Mouse (Mus musculus) thymus, adult 18-20 months (tissue): ENCODE results near the gene Chchd10.

Experiments used
- DNase-seq, 2 experiments: peaks; one replicate each; pipeline ENCODE4 v3.0.0; 2022; ENCODE audit warnings: mixed read lengths in 2 of 2

The Chchd10 gene

DNA sequence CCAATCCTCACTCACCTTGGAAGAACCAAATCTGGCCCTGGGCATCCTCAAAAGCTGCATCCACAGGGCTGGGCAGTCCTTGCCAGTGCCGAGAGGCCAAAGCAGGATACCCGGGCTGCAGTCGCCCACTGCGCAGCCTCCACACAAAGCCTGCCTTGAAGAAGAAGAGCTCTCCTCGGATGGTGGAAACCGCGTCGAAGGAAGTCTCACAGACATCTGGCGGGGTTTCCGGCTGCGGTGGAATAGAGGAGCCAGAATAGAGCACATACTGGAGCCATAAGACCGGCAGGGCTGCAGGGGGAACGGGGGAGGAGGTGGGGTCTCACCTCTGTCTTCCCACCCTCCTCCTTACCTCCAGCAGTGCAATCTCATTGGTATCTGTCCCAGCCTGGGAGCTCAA is 6.5 kb upstream of the Chchd10 start:
- no peak for DNase-seq

- DNase-seq, result no peak
Observed at GRCm38 (mm10) chr10:75930304-75930703, 2.6 kb upstream of the Chchd10 start.

GRCm38 (mm10) chr10:75931311-75931710 is 1.6 kb upstream of the Chchd10 start:
- DNase-seq, result no peak

DNA sequence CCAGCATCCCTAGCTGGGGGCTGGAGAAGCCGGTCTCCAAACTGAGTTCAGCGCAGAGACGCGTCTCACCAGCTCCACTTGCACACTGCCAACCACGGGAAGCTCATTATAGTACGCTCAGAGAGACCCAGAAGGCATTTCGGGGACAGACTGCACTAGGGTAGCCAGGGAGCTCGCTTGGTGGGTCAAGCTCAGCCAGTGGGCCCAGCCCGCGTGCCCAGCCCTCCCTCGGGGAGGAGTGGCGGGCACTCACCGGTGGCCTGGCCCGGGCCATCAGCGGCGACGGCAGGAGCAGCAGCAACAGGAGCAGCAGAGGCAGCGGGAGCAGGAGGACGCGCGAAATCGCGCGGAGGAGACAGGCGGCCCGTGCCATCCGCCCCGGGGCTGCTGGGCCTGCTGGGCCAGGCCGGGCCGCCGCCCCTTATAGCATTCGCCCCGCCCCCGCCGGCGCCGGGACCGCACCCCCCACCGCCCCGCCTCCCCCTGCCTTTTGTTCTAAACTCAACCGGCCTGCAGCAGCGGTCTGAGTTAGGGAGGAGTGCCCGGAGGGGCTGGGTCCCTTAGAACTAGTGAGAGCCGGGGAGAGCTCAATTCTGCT is 750 bp upstream of the Chchd10 start:
- no peak for DNase-seq

DNA sequence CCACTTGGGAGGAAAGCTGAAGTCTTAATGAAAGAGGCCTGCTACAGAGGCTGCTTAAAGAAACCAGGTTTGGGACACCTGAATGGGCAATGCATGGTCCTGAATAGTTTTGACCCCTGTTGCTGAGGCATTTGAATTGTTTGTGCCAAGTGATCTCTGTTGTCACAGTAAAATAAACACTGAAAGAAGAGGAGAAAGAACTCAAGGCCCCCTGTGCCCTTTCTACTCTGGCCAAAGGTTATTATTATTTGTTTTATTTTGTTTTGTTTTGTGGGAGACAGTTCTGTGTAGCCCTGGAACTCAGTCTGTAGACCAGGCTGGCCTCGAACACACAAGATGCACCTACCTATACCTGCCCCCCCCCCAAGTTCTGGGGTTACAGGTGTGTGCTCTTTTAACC is 2.1 kb downstream of the Chchd10 start:
- DNase-seq, result no peak

DNA sequence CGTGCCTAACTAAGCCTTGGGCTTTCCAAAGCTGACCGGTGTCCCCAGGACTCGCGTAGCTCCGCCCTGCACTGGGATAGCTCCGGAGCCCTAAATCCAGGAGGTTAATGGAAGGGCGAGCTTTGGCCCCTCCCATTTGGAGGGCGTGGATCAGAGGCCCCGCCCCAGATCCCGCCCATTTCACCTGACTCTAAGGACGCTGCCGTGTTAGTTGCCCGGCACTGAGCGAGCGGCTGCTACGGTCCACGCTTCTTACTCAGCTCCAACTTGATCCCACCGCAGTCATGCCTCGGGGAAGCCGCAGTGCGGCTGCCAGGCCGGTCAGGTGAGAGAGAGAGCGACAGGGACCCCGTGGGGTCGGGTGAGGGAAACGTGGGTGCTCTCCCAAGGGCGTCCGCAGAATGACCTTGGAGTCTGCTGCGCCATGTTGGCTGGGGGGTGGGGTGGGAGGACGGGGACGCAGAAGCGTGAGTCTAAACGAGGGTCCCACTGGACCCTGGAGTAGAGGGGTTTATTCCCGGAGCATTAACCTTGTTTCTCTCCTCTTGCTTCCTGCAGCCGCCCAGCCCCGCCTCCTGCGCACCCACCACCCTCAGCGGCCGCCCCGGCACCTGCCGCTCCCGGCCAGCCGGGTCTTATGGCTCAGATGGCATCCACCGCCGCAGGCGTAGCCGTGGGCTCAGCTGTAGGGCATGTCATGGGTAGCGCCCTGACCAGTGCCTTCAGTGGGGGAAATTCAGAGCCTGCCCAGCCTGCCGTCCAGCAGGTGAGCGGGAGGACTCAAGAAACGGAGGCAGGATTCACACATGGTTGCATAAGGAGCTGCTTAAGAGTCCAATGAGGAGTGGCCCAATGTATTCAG is 3.0 kb downstream of the Chchd10 start, which contains the start of gene Mmp11:
Gene Mmp11, minus strand, starts transcription at position 817 of the 862 bp plus-strand sequence.
- peak; percentile 34 to 51 for DNase-seq

DNA sequence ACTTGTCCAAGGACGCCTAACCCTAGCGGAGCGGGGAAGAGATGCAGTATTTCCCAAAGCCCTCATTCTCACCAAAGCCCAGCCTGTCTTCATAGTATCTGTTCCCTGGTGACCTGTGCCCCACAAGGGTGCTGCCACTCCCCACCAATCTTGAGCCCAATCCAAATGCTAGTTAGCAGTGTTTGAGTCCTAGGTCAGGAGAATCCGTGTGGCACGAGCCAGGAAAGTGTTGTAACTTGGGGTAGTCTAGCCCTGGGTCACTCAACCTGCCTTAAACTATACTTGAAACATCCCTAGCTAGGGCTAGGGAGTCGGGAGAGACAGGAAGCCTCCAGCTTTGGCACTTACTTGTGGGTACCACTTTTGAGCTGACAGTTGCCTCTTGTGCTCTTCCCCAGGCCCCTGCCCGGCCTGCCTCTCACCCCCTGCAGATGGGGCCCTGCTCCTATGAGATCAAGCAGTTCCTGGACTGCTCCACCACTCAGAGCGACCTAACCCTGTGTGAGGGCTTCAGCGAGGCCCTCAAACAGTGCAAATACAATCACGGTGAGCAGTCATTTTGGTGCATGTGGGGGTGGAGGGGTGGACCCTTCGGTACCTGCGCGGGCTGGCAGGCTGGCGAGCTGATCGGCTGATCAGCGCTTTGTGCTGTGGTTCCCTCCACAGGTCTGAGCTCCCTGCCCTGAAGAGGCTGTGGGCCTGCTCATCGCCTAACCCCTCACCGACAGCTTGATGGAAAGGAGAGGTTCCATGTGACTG is 4.2 kb downstream of the Chchd10 start:
- DNase-seq, result no peak

GRCm38 (mm10) chr10:75937851-75938643 is 5.1 kb downstream of the Chchd10 start:
- no peak for DNase-seq

DNA sequence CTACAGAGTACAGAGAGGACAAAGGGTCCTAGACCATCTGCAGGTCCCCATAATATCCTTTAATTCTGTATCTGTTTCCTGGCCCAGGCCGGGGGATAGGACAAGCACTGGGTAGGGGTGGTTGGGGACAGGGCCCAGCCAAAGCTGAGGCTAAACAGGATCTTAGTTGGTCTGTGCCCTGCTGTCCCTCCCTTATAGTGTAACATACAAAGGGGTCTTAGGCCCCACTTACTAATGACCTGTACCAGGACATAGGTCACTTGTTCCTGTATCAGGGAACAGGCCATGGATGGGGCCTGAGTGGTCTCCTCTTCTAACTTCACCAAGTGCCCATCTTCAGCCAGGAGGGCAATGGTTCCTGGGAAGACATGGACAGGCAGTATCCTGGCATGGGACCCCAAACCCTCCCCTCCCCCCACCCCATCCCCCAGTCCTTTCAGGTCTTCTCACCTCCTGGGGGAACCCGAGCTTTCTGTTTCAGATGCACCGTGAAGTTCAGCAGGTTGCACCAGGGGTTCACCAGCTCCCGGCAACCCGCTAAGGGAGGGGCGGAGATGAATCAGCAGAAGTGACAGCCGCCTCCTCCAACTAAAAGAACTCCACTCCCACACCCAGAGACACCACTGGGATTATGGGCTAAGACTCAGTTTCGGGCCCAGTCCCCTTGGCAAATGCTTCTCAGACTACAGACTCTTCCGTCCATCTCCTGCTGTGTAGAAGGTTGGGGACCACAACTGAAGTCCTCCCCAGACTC is 6.7 kb downstream of the Chchd10 start:
- no peak for DNase-seq

DNA sequence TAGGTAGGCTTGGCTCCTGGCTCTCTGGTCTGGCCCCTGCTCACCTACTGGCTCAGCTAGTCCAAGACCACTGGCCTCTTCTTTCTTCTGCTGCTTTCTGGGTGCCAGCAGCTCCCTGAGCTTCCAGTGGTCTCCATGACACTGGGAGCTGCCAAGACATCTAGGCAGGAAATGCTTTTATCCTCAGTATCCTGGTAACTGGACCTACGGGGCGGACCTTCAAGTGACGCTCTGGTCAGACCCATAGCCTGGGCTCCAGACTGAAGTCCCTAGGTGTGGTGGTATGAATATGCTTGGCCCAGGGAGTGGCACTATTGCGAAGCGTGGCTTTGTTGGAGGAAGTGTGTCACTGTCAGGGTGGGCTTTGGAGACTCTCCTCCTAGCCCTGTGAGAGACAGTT is 7.6 kb downstream of the Chchd10 start, which contains the start of gene Gm867:
Gene Gm867, minus strand, starts transcription at position 153 of the 400 bp plus-strand sequence.
- DNase-seq, result no peak

GRCm38 (mm10) chr10:75941042-75941824 is 8.3 kb downstream of the Chchd10 start:
- no peak for DNase-seq

DNA sequence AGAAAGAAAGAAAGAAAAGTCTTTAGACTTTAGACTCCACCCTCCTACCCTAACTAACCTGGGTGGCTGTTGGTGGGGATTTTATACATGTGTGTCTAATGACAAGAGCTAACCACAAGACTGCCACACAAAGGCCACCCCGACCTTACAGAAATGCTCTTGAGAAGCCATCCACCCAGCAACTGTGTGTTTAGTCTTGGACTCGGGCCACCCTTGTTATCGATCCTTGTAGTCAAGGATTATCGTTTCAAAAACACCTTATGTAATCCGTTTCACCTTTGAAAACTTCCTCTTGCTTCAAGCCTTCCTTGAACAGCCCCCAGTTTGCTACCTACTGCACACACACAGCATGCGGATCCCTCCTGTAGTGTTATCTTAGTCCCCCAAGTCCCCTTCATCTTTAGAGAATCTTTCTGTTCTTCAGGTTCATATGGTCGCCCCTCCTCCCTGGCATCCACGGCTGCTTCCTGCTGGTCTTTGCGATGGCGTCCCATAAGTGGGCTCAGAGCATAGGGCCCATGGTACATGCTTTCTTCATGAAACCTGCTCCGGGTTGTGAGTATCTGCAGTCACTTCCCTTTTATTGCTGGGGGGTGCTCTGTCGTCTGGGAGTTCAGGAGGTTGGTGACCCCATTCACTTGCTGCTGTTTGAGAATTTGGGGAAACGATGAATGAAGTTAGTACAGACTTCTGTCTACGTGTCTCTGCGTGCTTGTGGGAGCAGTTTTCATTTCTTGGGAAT is 10.0 kb downstream of the Chchd10 start, which contains the start of gene Vpreb3:
Gene Vpreb3, plus strand, starts transcription at position 322 of the 742 bp plus-strand sequence.
- no peak for DNase-seq

DNA sequence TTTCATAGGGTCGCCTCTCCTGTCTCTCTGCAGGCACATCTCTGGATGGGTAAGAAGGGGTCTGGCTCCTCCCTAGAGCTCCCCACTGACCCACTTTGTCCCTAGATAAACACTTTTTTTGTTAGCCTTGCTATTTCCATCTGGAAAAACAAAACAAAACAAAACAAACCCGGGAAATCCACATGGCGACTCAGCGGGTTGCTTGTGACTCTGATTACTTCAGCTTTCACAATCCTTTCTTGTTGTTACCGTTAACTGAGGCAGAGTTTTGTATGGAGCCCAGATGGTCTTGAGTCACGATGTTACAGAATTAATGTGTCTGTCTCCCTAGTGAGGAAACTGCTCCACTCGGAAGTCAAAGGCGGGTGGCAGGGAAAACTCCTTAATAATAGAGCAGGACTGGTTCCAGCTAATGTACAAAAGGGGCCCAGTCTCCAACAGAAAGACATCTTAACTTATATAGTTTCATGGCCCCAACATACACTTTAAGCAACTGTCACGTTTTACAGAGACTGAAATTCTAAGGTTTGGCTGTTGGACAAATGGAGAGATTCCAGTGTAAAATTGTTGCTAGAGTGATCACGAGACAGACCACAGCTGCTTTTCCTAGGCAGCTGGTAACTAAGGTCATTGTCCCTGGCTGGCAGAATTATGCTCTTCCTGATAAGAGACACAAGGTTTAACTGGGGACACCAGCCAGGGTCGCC is 11.3 kb downstream of the Chchd10 start:
- no peak for DNase-seq

GRCm38 (mm10) chr10:75945213-75945612 is 12.3 kb downstream of the Chchd10 start:
- DNase-seq, result no peak

GRCm38 (mm10) chr10:75945896-75946295 is 13.0 kb downstream of the Chchd10 start:
- no peak for DNase-seq

DNA sequence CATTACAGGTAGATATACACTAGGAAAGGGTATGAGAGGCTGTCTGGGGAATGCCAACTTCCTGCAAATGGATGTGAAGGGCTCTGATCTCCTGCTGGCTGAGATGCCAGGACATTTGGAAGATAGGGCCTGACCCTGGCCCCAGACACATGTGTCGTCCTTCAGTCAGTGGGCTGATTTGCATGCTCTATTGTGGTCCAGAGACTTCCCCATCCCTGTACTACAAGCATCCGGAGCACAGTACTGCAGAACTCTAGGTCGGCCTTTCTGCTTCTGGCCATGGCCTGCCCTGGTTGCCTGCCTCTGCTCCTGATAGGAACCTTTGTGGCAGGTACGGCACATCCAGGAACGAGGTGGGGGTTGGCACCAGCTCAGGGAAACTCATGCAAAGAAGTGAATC is 15.1 kb downstream of the Chchd10 start:
- DNase-seq, result no peak

DNA sequence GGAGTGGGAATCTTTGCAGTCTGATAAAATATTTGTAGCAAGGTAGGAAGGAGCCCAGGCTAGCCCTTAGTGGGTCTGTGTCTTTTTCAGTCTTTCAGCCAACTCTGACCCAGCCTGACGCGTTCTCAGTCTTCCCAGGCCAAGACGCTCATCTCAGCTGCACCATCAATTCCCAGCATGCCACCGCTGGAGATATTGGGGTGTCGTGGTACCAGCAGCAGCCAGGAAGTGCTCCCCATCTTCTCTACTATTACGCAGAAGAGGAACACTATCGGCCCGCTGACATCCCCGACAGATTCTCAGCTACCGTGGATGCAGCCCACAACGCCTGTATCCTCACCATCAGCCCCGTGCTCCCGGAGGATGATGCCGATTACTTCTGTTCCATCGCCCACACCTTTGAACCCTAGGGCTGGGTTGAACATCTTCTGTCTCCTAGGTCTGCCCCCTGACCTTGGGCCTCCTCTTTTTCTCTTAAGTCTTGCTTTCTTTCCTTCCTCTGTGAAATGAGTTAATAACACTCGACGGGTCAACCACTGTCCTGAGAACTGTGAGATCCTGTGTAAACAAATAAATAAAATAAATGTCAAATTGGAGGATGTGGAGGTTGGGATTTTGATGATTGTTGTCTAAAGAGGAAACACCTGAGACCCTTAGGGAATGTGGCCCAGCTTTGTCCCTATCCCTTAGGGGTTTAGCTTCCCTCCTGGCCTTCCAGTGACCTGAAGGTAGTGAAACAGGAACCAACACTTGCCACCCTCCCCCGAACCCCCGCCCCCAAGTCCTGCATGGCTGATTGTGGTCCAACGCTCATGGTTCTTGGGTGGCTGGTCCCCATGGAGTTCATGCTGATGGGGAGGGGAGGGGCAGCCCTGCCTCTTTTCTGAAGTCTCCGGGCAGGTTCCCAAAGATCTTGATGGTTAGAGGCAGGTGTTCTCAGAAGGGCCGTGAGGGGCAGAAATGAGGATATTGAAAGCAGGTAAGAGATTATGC is 16.4 kb downstream of the Chchd10 start:
- DNase-seq, result no peak

DNA sequence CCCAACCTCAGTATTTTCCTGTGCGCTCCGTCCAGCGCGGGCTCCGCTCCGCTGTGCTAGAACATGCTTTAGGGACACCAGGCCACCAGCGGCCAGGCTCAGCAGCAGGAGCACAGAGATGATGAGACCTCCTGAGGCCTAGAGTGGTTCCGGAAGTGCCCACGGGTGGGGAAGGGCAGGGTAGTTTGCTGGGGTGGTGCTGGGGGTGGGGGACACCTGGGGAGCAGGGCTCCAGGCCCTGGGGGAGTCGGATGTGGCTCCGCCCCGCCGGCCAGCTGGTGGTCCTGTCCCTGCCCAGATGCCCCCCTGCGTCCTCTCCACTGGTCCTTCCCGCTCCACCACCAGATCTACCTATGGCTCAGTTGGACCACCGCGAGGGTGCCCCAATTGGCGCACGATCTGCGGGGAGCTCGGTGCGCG is 17.9 kb downstream of the Chchd10 start:
- DNase-seq, result no peak
